ENCODE assay signal across 26 mouse cellular contexts in the genomic region with DNA sequence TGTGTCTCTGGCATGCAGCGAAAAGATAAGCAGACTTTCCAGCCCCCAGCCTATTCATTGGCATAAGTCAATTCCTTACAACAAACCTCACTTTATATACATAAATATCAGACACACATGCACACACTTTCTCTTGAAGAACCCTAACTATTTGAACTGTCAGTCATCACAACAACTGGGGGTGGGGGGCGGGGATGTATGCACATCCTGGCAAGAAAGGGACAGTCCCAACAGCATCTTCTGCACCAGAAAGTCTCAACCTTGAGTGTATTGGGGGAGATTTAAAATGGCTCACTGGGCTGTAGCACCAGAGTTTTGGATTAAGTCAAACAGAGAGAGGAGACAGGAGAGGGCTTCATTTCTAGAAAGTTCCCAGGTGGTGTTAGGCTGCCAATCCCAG. TPM values are rescaled to one million over a fixed set of nuclear protein-coding genes. Genes with fewer than 3 reads are reported as not detected.
DNase-seq lines count a peak whose midpoint lies in the region; ATAC-seq and TF ChIP-seq lines count a peak whose summit lies in the region.
"Had no signal": no experiment of that assay in that cellular context is flagged by ENCODE, and none has a peak within 500 bp of the region (broad histone marks: within the 10 kb centered on the region; RNA-seq: fewer than 3 reads in every experiment).

No protein-coding gene starts in this region.

- H3K4me1 ChIP-seq in cerebellum, adult 2 months (ENCODE audit: control insufficient read depth, insufficient read depth, low read length), result no peaks in the 10 kb centered on the region
- H3K4me1 ChIP-seq: embryonic facial prominence, embryonic 13.5 days; embryonic facial prominence, embryonic 15.5 days; forebrain, embryonic 10.5 days; forebrain, embryonic 12.5 days; forebrain, embryonic 15.5 days had no signal

- H3K27ac ChIP-seq in cerebellum, adult 2 months (ENCODE audit: insufficient read depth, low read length), result no peak overlapping the region
- H3K27ac ChIP-seq: embryonic facial prominence, embryonic 13.5 days; embryonic facial prominence, embryonic 15.5 days; forebrain, embryonic 10.5 days; forebrain, embryonic 12.5 days; forebrain, embryonic 15.5 days had no signal

- TF ChIP-seq POLR2A in cerebellum, adult 2 months (IDR thresholded peaks at IDR 0.05; ENCODE audit: borderline replicate concordance, insufficient read depth, low read length), result no peak

- no peak for TF ChIP-seq CTCF in cerebellum, adult 2 months (IDR thresholded peaks at IDR 0.05; ENCODE audit: borderline replicate concordance, insufficient read depth, low read depth, low read length)

- 86% methylated on average over 2 of the region's 2 CpGs for WGBS in cerebellum, adult 2 months

- no peak overlapping the region for H3K4me3 ChIP-seq in cerebellum, adult 2 months (replicated peaks; ENCODE audit: insufficient read depth, low read depth, low read length)
- H3K4me3 ChIP-seq: embryonic facial prominence, embryonic 13.5 days; embryonic facial prominence, embryonic 15.5 days; erythroblast, embryonic 14.5 days; forebrain, embryonic 10.5 days; forebrain, embryonic 12.5 days; forebrain, embryonic 15.5 days had no signal

- DNase-seq in CD4-positive, CD25-positive, alpha-beta regulatory T cell, adult 2 months (ENCODE audit: low read depth, low spot score), result peak; percentile 56
- peak; percentile 2 for DNase-seq in splenic B cell, adult 2 months (ENCODE audit: low read depth, low spot score)
- no peak for DNase-seq in cerebellum, adult 2 months
- DNase-seq in thymus, postnatal 25 days, result no peak
- no peak for DNase-seq in Muller cell, postnatal 12 days (ENCODE audit: inconsistent ontology term)
- no peak for DNase-seq in gastrocnemius, adult 8-10 months (ENCODE audit: low spot score in 2 of 2)
- DNase-seq: adrenal gland, adult 8-10 months; adrenal gland, postnatal 14 days; adrenal gland, postnatal 36 days; cerebellum, adult 11-12 months; cerebellum, adult 8-10 months; cerebellum, adult 9-11 months; cerebellum, postnatal 14 days; cerebellum, postnatal 36 days; embryo, embryonic 11 days; forebrain, postnatal 0 days had no signal

- ATAC-seq in activated CD4-positive, CD25-positive, alpha-beta regulatory T cell, adult 4 months, result peak; percentile 94
- ATAC-seq in inflammation-experienced regulatory T-cells, adult 6 months, result peak; percentile 96
- ATAC-seq: forebrain, embryonic 15.5 days; forebrain, postnatal 0 days had no signal

- no peaks in the 10 kb centered on the region for H3K36me3 ChIP-seq in splenic B cell, adult 2 months (ENCODE audit: control insufficient read depth, insufficient read depth, low read length, poor library complexity, severe bottlenecking)
- H3K36me3 ChIP-seq: embryonic facial prominence, embryonic 13.5 days; embryonic facial prominence, embryonic 15.5 days; forebrain, embryonic 10.5 days; forebrain, embryonic 12.5 days; forebrain, embryonic 15.5 days; G1E had no signal

- no peaks in the 10 kb centered on the region for H3K27me3 ChIP-seq in splenic B cell, adult 2 months (ENCODE audit: control insufficient read depth, insufficient read depth, low read length, poor library complexity, severe bottlenecking)
- H3K27me3 ChIP-seq in cerebellum, adult 2 months (ENCODE audit: control insufficient read depth, insufficient read depth, low read length), result no peaks in the 10 kb centered on the region
- H3K27me3 ChIP-seq: CH12.LX; embryonic facial prominence, embryonic 15.5 days; forebrain, embryonic 12.5 days; forebrain, embryonic 15.5 days had no signal

RNA-seq across cellular contexts. Expression of gene Rps6ka3, which starts 50.4 kb away (rescaled TPM):
- polyA plus RNA-seq in activated CD4-positive, CD25-positive, alpha-beta regulatory T cell, adult 4 months (2017; shearing (Covaris generic)), result 1 to 10 TPM; 6.3 to 9.4 TPM
- polyA plus RNA-seq in inflammation-experienced regulatory T-cells, adult 6 months (2017; shearing (Covaris generic)), result 10 to 100 TPM in 1 of 3 experiments, 1 to 10 TPM in 2; 7.0 to 11.7 (median 8.6) TPM
- 20.6 and 24.3 TPM in 2 replicates for polyA plus RNA-seq in cerebellum, adult 2 months (2012; rRNA removed)
- 10 to 100 TPM; 43.2 to 61.1 (median 49.8) TPM for total RNA-seq in gastrocnemius, adult 8-10 months (2022)

Comparison
In these comparisons a context has a peak if more than half of its experiments do, and no peak if none do; other contexts are left out.
1. DNase-seq: peak in CD4-positive, CD25-positive, alpha-beta regulatory T cell, adult 2 months (single experiment) and splenic B cell, adult 2 months (single experiment); none in cerebellum, adult 2 months (0 of 2), thymus, postnatal 25 days (single experiment), Muller cell, postnatal 12 days (single experiment) and gastrocnemius, adult 8-10 months (0 of 2).